ENCODE assay signal across 16 mouse cellular contexts in the genomic region with DNA sequence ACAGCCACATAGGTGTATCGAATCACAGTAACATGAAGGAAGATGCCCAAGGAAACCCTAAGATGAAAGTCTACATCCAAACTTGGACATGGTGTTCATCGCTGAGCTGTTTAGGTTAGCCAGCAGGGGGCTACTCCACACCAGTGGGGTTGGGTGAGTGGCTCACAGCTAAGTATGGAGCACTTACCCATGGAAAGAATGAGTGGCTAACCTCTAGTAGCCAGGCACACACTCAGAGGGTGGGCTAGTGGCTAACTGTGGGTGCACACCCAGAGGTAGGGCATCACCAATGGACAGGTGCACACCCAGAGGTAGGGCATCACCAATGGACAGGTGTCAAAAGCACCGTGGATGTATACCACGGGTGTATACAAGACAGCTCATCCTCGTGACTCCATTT. TPM values are rescaled to one million over a fixed set of nuclear protein-coding genes. Genes with fewer than 3 reads are reported as not detected.
A peak's percentile ranks its signal among the peaks of the same experiment; 100 is the strongest.
DNase-seq lines count a peak whose midpoint lies in the region; ATAC-seq and TF ChIP-seq lines count a peak whose summit lies in the region.
"Had no signal": no experiment of that assay in that cellular context is flagged by ENCODE, and none has a peak within 500 bp of the region (broad histone marks: within the 10 kb centered on the region; RNA-seq: fewer than 3 reads in every experiment).

No protein-coding gene starts in this region.

- TF ChIP-seq POLR2A in spleen, adult 2 months (IDR thresholded peaks at IDR 0.05; ENCODE audit: low read depth, low read length), result no peak

- no peaks in the 10 kb centered on the region for H3K9me3 ChIP-seq in kidney, embryonic 16.5 days (ENCODE audit: low read length)
- H3K9me3 ChIP-seq: hindbrain, embryonic 10.5 days; midbrain, embryonic 12.5 days; neural tube, embryonic 13.5 days; stomach, embryonic 15.5 days had no signal

- no peak overlapping the region for H3K27ac ChIP-seq in kidney, embryonic 16.5 days (ENCODE audit: low read length)
- H3K27ac ChIP-seq in spleen, adult 2 months (ENCODE audit: insufficient read depth, low read length), result no peak overlapping the region
- H3K27ac ChIP-seq: hindbrain, embryonic 10.5 days; midbrain, embryonic 12.5 days; neural tube, embryonic 13.5 days; stomach, embryonic 15.5 days had no signal

- 89% methylated on average over 5 of the region's 5 CpGs for WGBS in kidney, embryonic 16.5 days
- WGBS in spleen, adult 2 months, result 90% methylated on average over 5 of the region's 5 CpGs

- H3K36me3 ChIP-seq in kidney, embryonic 16.5 days (ENCODE audit: insufficient read depth, low read length), result peaks cover 8% of the 10 kb centered on the region; the same call in 1 of the 2 replicates
- H3K36me3 ChIP-seq in spleen, adult 2 months (ENCODE audit: control insufficient read depth, insufficient read depth, low read length), result peaks cover 43% of the 10 kb centered on the region
- H3K36me3 ChIP-seq: G1E had no signal

- peak; percentile 28; the same call in 1 of the 2 replicates for TF ChIP-seq CTCF in spleen, adult 2 months (IDR thresholded peaks at IDR 0.05; ENCODE audit: extremely low read depth, insufficient read depth, insufficient read length, insufficient replicate concordance)

- peak; percentile 31; the same call in 1 of the 2 replicates for ATAC-seq in kidney, embryonic 16.5 days (ENCODE audit: low FRiP score, low TSS enrichment)
- ATAC-seq: activated CD4-positive, CD25-positive, alpha-beta regulatory T cell, adult 4 months had no signal

- H3K4me3 ChIP-seq in kidney, embryonic 16.5 days (ENCODE audit: low read length), result no peak overlapping the region
- H3K4me3 ChIP-seq in spleen, adult 2 months (ENCODE audit: extremely low read depth, insufficient read depth, insufficient read length), result no peak overlapping the region
- H3K4me3 ChIP-seq: hindbrain, embryonic 10.5 days; midbrain, embryonic 12.5 days; neural tube, embryonic 13.5 days; stomach, embryonic 15.5 days had no signal

- no peaks in the 10 kb centered on the region for H3K27me3 ChIP-seq in kidney, embryonic 16.5 days (ENCODE audit: insufficient read depth, low read length)
- H3K27me3 ChIP-seq in spleen, adult 2 months (ENCODE audit: control insufficient read depth, insufficient read depth, low read length), result no peaks in the 10 kb centered on the region
- H3K27me3 ChIP-seq: midbrain, embryonic 12.5 days; neural tube, embryonic 13.5 days; stomach, embryonic 15.5 days had no signal

- DNase-seq in adrenal gland, adult (ENCODE audit: inconsistent age in 2 of 2, low spot score in 1 of 2), result peak; percentile 16 to 57
- DNase-seq in adrenal gland, postnatal 36 days, result no peak
- DNase-seq in kidney, postnatal 36 days, result no peak
- no peak for DNase-seq in spleen, adult 2 months (ENCODE audit: low read depth in 1 of 2, low spot score in 2 of 2)
- no peak for DNase-seq in spleen, postnatal 14 days (ENCODE audit: low spot score in 2 of 2)
- peak; percentile 47 for DNase-seq in thymus, postnatal 14 days
- DNase-seq in cerebellum, adult 18-20 months, result no peak
- DNase-seq: cerebellum, postnatal 36 days; kidney, postnatal 4 days had no signal

- H3K4me1 ChIP-seq in kidney, embryonic 16.5 days (ENCODE audit: insufficient read depth, low read length), result no peaks in the 10 kb centered on the region
- H3K4me1 ChIP-seq in spleen, adult 2 months (ENCODE audit: control insufficient read depth, insufficient read depth, insufficient read length), result no peaks in the 10 kb centered on the region
- H3K4me1 ChIP-seq: midbrain, embryonic 12.5 days; neural tube, embryonic 13.5 days; stomach, embryonic 15.5 days had no signal

- H3K4me2 ChIP-seq in kidney, embryonic 16.5 days (replicated peaks; ENCODE audit: low read depth, low read length), result no peak overlapping the region
- H3K4me2 ChIP-seq: midbrain, embryonic 12.5 days; neural tube, embryonic 13.5 days; stomach, embryonic 15.5 days had no signal

- H3K9ac ChIP-seq in kidney, embryonic 16.5 days (replicated peaks; ENCODE audit: low read length), result no peak overlapping the region
- H3K9ac ChIP-seq: midbrain, embryonic 12.5 days; neural tube, embryonic 13.5 days; stomach, embryonic 15.5 days had no signal

RNA-seq across cellular contexts. Expression of gene Cerk, which starts 26.2 kb away (rescaled TPM):
- 10 to 100 TPM; 27.1 to 74.2 TPM for total RNA-seq in adrenal gland, postnatal 36 days (2021)
- 13.6 and 13.7 TPM in 2 replicates for polyA plus RNA-seq in kidney, embryonic 16.5 days (2015; fragmentation: Nextera tagmentation; extraction: Ambion mirVana)
- 64.4 and 82.8 TPM in 2 replicates for polyA plus RNA-seq in spleen, adult 2 months (2012; rRNA removed)

RNA-seq across cellular contexts. Expression of gene Tbc1d22a, which starts 54.5 kb away (rescaled TPM):
- 10 to 100 TPM; 28.9 to 35.6 TPM for total RNA-seq in adrenal gland, postnatal 36 days (2021)
- polyA plus RNA-seq in kidney, embryonic 16.5 days (2015; fragmentation: Nextera tagmentation; extraction: Ambion mirVana), result 16.5 and 16.6 TPM in 2 replicates
- polyA plus RNA-seq in spleen, adult 2 months (2012; rRNA removed), result 28.1 and 32.3 TPM in 2 replicates

Comparison
In these comparisons a context has a peak if more than half of its experiments do, and no peak if none do; other contexts are left out.
1. DNase-seq: peak in adrenal gland, adult (2 of 2) and thymus, postnatal 14 days (single experiment); none in adrenal gland, postnatal 36 days (0 of 2), kidney, postnatal 36 days (0 of 2), spleen, adult 2 months (0 of 2), spleen, postnatal 14 days (0 of 2) and cerebellum, adult 18-20 months (0 of 2).